Mouse (Mus musculus): ENCODE measurements around the gene Tymp. TPM values are rescaled to one million over a fixed set of nuclear protein-coding genes. Genes with fewer than 3 reads are reported as not detected.

Tymp gene
- polyA plus RNA-seq, 1 experiment from 2014 or later = 1.6 TPM

- ATAC-seq (ENCODE audit: insufficient number of reproducible peaks, low FRiP score) = no peak
- Histone ChIP-seq H3K36me3 (peaks cover 47% of the 10 kb centered on the region), H3K9ac (peak overlapping the region; percentile 91; the same call in 1 of the 2 replicates), H3K27ac (ENCODE audit: poor library complexity, severe bottlenecking) (no peak overlapping the region), H3K4me3 (peak overlapping the region; percentile 94; the same call in 1 of the 2 replicates), H3K4me1 (replicated peaks) (peaks cover 27% of the 10 kb centered on the region), H3K9me3 (replicated peaks) (no peaks in the 10 kb centered on the region), H3K4me2 (peak overlapping the region; percentile 82; the same call in 1 of the 2 replicates), H3K27me3 (replicated peaks) (no peaks in the 10 kb centered on the region)
- 93% methylated on average over 16 of the region's 16 CpGs for WGBS
These were observed 23.0 kb downstream of the Tymp start for GRCm38 (mm10) chr15:89353837-89354236.

DNA sequence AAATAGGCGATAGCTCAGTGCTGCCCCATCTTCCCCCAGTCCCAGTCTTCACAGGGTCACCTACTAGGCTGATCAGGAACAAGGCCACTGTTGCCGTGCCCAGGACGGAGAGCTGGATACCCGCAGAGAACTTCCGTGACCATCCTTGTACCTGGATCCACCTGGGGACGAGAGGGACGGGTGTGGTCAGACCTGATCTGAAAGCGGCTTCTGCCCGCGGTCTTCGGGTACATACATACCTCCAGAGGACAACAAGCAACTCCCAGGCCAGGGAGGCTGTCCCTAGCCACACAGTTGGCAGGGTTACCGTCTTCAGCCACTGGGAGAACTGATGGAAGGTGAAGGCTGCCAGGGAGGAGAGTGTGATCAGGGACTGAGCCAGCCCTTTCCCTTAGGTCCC lies 24.0 kb downstream of the Tymp start:
- Histone ChIP-seq H3K36me3 (peaks cover 47% of the 10 kb centered on the region), H3K27ac (ENCODE audit: poor library complexity, severe bottlenecking) (no peak overlapping the region), H3K4me1 (replicated peaks) (peaks cover 20% of the 10 kb centered on the region), H3K9ac (no peak overlapping the region), H3K9me3 (replicated peaks) (no peaks in the 10 kb centered on the region), H3K4me3 (no peak overlapping the region), H3K27me3 (replicated peaks) (no peaks in the 10 kb centered on the region), H3K4me2 (no peak overlapping the region)
- WGBS = 94% methylated on average over 12 of the region's 12 CpGs
- no peak for ATAC-seq (ENCODE audit: insufficient number of reproducible peaks, low FRiP score)

GRCm38 (mm10) chr15:89352054-89352453 lies 24.8 kb downstream of the Tymp start:
- 95% methylated on average over 14 of the region's 14 CpGs for WGBS
- peaks cover 16% of the 10 kb centered on the region for H3K4me1 ChIP-seq (replicated peaks)
- ATAC-seq (ENCODE audit: insufficient number of reproducible peaks, low FRiP score) = no peak
- no peaks in the 10 kb centered on the region for H3K27me3 ChIP-seq (replicated peaks)
- no peak overlapping the region for H3K9ac ChIP-seq
- H3K4me2 ChIP-seq = no peak overlapping the region
- peaks cover 45% of the 10 kb centered on the region for H3K36me3 ChIP-seq
- H3K9me3 ChIP-seq (replicated peaks) = no peaks in the 10 kb centered on the region
- H3K27ac ChIP-seq (ENCODE audit: poor library complexity, severe bottlenecking) = no peak overlapping the region
- no peak overlapping the region for H3K4me3 ChIP-seq

DNA sequence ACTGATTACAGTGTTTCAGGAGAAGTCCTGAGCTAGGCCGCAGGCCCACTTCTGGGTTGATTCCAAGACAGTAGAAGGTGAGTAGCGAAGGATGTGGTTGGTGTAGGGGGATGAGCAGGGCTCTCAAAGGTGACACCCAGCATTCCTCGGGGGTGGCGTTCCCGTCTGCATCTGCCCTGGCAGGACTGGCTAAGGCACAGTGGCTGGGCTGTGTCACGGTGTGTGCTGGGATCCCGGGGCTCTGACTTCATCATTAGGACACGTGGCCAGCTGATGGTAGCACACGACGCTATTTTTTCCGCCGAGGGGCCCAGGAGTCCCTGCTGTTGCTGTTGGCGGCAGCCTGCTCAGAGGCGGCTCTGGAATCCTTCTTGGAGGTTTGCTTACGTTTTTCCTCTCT lies 25.5 kb downstream of the Tymp start:
- H3K4me1 ChIP-seq (replicated peaks) = peaks cover 16% of the 10 kb centered on the region
- H3K4me3 ChIP-seq = no peak overlapping the region
- no peak overlapping the region for H3K9ac ChIP-seq
- peaks cover 45% of the 10 kb centered on the region for H3K36me3 ChIP-seq
- 0 out of 2 replicates have a peak overlapping the region, but pooled peaks have one; percentile 10 for H3K27ac ChIP-seq (ENCODE audit: poor library complexity, severe bottlenecking)
- 79% methylated on average over 15 of the region's 15 CpGs for WGBS
- no peaks in the 10 kb centered on the region for H3K27me3 ChIP-seq (replicated peaks)
- ATAC-seq (ENCODE audit: insufficient number of reproducible peaks, low FRiP score) = no peak
- H3K9me3 ChIP-seq (replicated peaks) = no peaks in the 10 kb centered on the region
- H3K4me2 ChIP-seq = no peak overlapping the region

DNA sequence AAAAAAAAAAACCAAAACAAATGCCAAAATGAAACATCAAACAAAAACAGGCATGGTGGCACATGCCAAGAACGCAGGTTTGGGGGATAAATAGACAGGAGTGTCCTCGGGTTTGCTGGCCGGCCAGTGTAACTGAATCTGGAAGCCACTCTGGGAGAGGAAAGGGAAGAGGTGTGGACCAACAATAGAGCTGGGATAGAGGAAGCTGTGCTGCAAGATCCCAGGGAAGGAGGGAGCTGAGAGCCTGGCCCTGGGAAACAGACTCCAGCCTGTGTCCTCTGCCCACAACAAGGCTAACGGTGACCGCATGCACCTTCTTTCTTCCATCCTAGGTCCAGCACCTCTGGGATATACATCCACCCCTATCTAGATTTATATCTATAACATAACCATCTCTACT lies 26.4 kb downstream of the Tymp start:
- peaks cover 45% of the 10 kb centered on the region for H3K36me3 ChIP-seq
- H3K27ac ChIP-seq (ENCODE audit: poor library complexity, severe bottlenecking) = 0 out of 2 replicates have a peak overlapping the region, but pooled peaks have one; percentile 10
- no peak overlapping the region for H3K4me2 ChIP-seq
- no peak for ATAC-seq (ENCODE audit: insufficient number of reproducible peaks, low FRiP score)
- peaks cover 16% of the 10 kb centered on the region for H3K4me1 ChIP-seq (replicated peaks)
- no peak overlapping the region for H3K4me3 ChIP-seq
- WGBS = 73% methylated on average over 5 of the region's 5 CpGs
- no peak overlapping the region for H3K9ac ChIP-seq
- no peaks in the 10 kb centered on the region for H3K9me3 ChIP-seq (replicated peaks)
- no peaks in the 10 kb centered on the region for H3K27me3 ChIP-seq (replicated peaks)

DNA sequence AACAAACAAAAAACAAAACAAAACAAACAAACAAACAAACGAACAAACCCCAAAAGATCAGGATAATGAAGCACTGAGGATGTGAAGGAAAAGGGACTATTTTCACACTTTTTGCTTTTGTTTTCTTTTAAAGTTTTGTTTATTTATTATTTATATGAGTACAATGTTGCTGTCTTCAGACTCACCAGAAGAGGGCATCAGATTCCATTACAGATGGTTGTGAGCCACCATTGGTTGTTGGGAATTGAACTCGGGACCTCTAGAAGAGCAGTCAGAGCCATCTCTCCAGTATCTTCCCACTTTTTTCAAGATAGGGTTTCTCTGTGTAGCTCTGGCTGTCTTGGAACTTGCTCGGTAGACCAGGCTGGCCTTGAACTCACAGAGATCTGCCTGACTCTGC lies 33.5 kb downstream of the Tymp start:
- Histone ChIP-seq H3K36me3 (no peaks in the 10 kb centered on the region), H3K9me3 (replicated peaks) (no peaks in the 10 kb centered on the region), H3K4me2 (no peak overlapping the region), H3K27ac (ENCODE audit: poor library complexity, severe bottlenecking) (no peak overlapping the region), H3K4me1 (replicated peaks) (no peaks in the 10 kb centered on the region), H3K4me3 (no peak overlapping the region), H3K9ac (no peak overlapping the region), H3K27me3 (replicated peaks) (no peaks in the 10 kb centered on the region)
- 74% methylated on average over 3 of the region's 3 CpGs for WGBS
- no peak for ATAC-seq (ENCODE audit: insufficient number of reproducible peaks, low FRiP score)

DNA sequence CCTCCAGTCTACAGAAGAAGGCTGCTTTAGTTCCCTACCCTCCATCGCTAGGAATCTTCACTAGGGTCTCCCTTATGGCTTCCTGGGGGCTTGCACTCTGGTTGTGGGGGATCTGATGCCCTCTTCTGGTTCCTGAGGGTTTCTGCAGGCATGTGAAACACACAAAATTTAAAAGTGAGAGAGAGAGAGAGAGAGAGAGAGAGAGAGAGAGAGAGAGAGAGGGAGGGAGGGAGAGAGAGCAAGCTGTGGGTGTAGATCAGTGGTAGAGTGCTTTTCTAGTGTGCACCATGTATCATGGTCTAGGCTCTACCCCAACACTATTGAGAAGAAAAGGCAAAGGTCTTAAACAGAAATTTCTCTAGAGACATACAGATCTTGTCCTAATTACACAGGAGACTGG lies 35.2 kb downstream of the Tymp start:
- no peaks in the 10 kb centered on the region for H3K36me3 ChIP-seq
- H3K27me3 ChIP-seq (replicated peaks) = no peaks in the 10 kb centered on the region
- H3K27ac ChIP-seq (ENCODE audit: poor library complexity, severe bottlenecking) = no peak overlapping the region
- 0 out of 2 replicates have a peak, but pooled peaks cover 3% of the 10 kb centered on the region for H3K9me3 ChIP-seq (replicated peaks)
- no peak overlapping the region for H3K4me2 ChIP-seq
- no peaks in the 10 kb centered on the region for H3K4me1 ChIP-seq (replicated peaks)
- ATAC-seq (ENCODE audit: insufficient number of reproducible peaks, low FRiP score) = no peak
- no peak overlapping the region for H3K4me3 ChIP-seq
- WGBS = 45% methylated on average over 1 of the region's 1 CpGs
- H3K9ac ChIP-seq = no peak overlapping the region

DNA sequence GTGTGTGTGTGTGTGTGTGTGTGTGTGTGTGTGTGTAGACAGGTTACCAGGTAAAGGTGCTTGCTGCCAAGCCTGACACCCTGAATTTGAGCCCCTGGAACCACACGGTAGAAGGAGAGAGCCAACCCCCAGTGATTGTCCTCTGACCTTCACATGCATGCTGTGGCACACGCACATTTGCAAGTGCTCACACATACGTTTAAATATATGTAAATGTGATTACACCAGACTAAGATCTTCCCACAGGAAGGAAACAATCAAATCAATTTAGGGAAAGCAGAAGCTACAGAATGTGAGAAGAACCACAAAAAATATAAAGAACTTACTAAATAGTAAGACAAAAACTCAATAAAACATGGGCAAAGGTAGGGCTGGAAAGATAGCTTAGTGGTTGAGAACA lies 36.7 kb downstream of the Tymp start:
- H3K9me3 ChIP-seq (replicated peaks) = 0 out of 2 replicates have a peak, but pooled peaks cover 3% of the 10 kb centered on the region
- H3K4me2 ChIP-seq = no peak overlapping the region
- whole genome bisulfite sequencing = 74% methylated on average over 3 of the region's 3 CpGs
- no peaks in the 10 kb centered on the region for H3K36me3 ChIP-seq
- H3K4me3 ChIP-seq = no peak overlapping the region
- no peaks in the 10 kb centered on the region for H3K4me1 ChIP-seq (replicated peaks)
- no peaks in the 10 kb centered on the region for H3K27me3 ChIP-seq (replicated peaks)
- H3K9ac ChIP-seq = no peak overlapping the region
- no peak overlapping the region for H3K27ac ChIP-seq (ENCODE audit: poor library complexity, severe bottlenecking)
- ATAC-seq (ENCODE audit: insufficient number of reproducible peaks, low FRiP score) = no peak

- Histone ChIP-seq H3K9me3 (replicated peaks) (0 out of 2 replicates have a peak, but pooled peaks cover 3% of the 10 kb centered on the region), H3K9ac (no peak overlapping the region), H3K4me1 (replicated peaks) (no peaks in the 10 kb centered on the region), H3K36me3 (no peaks in the 10 kb centered on the region), H3K4me3 (no peak overlapping the region), H3K27ac (ENCODE audit: poor library complexity, severe bottlenecking) (no peak overlapping the region), H3K4me2 (no peak overlapping the region), H3K27me3 (replicated peaks) (no peaks in the 10 kb centered on the region)
- ATAC-seq (ENCODE audit: insufficient number of reproducible peaks, low FRiP score) = no peak
- 87% methylated on average over 2 of the region's 2 CpGs for WGBS
These were observed 37.1 kb downstream of the Tymp start for GRCm38 (mm10) chr15:89339696-89340095.

DNA sequence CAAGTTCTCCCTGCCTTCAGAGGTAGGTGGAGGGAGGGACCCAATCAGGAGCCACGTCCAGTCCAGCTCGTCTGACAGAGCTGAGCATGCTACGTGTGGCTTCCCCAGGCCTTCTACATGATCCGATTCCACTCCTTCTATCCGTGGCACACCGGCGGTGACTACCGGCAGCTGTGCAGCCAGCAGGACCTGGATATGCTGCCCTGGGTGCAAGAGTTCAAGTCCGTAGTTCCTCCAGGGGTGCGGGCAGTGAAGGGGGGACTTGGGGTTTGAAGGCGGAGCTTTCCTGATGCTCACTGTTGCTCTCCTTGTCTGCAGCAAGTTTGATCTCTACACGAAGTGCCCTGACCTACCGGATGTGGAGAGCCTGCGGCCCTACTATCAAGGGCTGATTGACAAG lies 40.4 kb downstream of the Tymp start:
- 80% methylated on average over 14 of the region's 14 CpGs for WGBS
- H3K9me3 ChIP-seq (replicated peaks) = 0 out of 2 replicates have a peak, but pooled peaks cover 3% of the 10 kb centered on the region
- no peak; the same call in 1 of the 2 replicates for ATAC-seq (ENCODE audit: insufficient number of reproducible peaks, low FRiP score)
- H3K9ac ChIP-seq = no peak overlapping the region
- no peak overlapping the region for H3K4me2 ChIP-seq
- H3K36me3 ChIP-seq = no peaks in the 10 kb centered on the region
- H3K27me3 ChIP-seq (replicated peaks) = no peaks in the 10 kb centered on the region
- H3K27ac ChIP-seq (ENCODE audit: poor library complexity, severe bottlenecking) = no peak overlapping the region
- H3K4me1 ChIP-seq (replicated peaks) = no peaks in the 10 kb centered on the region
- H3K4me3 ChIP-seq = no peak overlapping the region

GRCm38 (mm10) chr15:89334774-89335537 lies 41.9 kb downstream of the Tymp start:
- 76% methylated on average over 17 of the region's 17 CpGs for whole genome bisulfite sequencing
- no peaks in the 10 kb centered on the region for H3K36me3 ChIP-seq
- no peaks in the 10 kb centered on the region for H3K4me1 ChIP-seq (replicated peaks)
- H3K9ac ChIP-seq = no peak overlapping the region
- no peaks in the 10 kb centered on the region for H3K27me3 ChIP-seq (replicated peaks)
- no peak overlapping the region for H3K27ac ChIP-seq (ENCODE audit: poor library complexity, severe bottlenecking)
- no peak for ATAC-seq (ENCODE audit: insufficient number of reproducible peaks, low FRiP score)
- no peak overlapping the region for H3K4me3 ChIP-seq
- no peak overlapping the region for H3K4me2 ChIP-seq
- 0 out of 2 replicates have a peak, but pooled peaks cover 3% of the 10 kb centered on the region for H3K9me3 ChIP-seq (replicated peaks)

Data from heart, embryonic 12.5 days (tissue).